Mouse (Mus musculus): Measurements from ENCODE around the gene Sppl2a.
"Not testable (repeated sequence)": the region's sequence is repeated elsewhere in the genome, so short reads cannot be mapped to it uniquely, and the experiment has no call there.

The Sppl2a gene

GRCm38 (mm10) chr2:126897511-126897910 is 35.5 kb downstream of the Sppl2a start:
- intact Hi-C loops (cut with DNase I): no loop called here

- intact Hi-C loops (cut with DNase I): no loop called here
These were observed 36.1 kb downstream of the Sppl2a start for GRCm38 (mm10) chr2:126896941-126897340.

- intact Hi-C loops (cut with DNase I): no loop called here
These were observed 38.8 kb downstream of the Sppl2a start for GRCm38 (mm10) chr2:126894245-126894644.

- intact Hi-C loops (cut with DNase I): no loop called here
These were observed 40.7 kb downstream of the Sppl2a start for GRCm38 (mm10) chr2:126892316-126892715.

- intact Hi-C loops (cut with DNase I): no loop called here
These were observed 41.3 kb downstream of the Sppl2a start for GRCm38 (mm10) chr2:126891743-126892142.

GRCm38 (mm10) chr2:126887141-126887540 is 45.9 kb downstream of the Sppl2a start:
- intact Hi-C loops (cut with DNase I): no loop called here

GRCm38 (mm10) chr2:126885871-126886270 is 47.2 kb downstream of the Sppl2a start:
- intact Hi-C loops (cut with DNase I): no loop called here

GRCm38 (mm10) chr2:126882711-126883110 is 50.3 kb downstream of the Sppl2a start:
- intact Hi-C loops (cut with DNase I): not testable (repeated sequence)

- intact Hi-C loops (cut with DNase I): no loop called here
These were observed 55.0 kb downstream of the Sppl2a start for GRCm38 (mm10) chr2:126877991-126878390.

GRCm38 (mm10) chr2:126875871-126876796 is 56.9 kb downstream of the Sppl2a start, which contains the start of gene Trpm7:
Gene Trpm7, minus strand, starts transcription at chr2:126876230.
- intact Hi-C loops (cut with DNase I): no loop called here

- intact Hi-C loops (cut with DNase I): no loop called here
These were observed 57.6 kb downstream of the Sppl2a start for GRCm38 (mm10) chr2:126875516-126875835.

- intact Hi-C loops (cut with DNase I): no loop called here
These were observed 58.1 kb downstream of the Sppl2a start for GRCm38 (mm10) chr2:126874809-126875515.

- intact Hi-C loops (cut with DNase I): no loop called here
These were observed 66.7 kb downstream of the Sppl2a start for GRCm38 (mm10) chr2:126866301-126866700.

- intact Hi-C loops (cut with DNase I): no loop called here
These were observed 67.4 kb downstream of the Sppl2a start for GRCm38 (mm10) chr2:126865501-126866199.

- intact Hi-C loops (cut with DNase I): no loop called here
These were observed 68.0 kb downstream of the Sppl2a start for GRCm38 (mm10) chr2:126865026-126865425.

GRCm38 (mm10) chr2:126844751-126845150 is 88.3 kb downstream of the Sppl2a start:
- intact Hi-C loops (cut with DNase I): no loop called here

Small RNA genes within 50 kb of the gene (microRNA-seq; reads per million reads assigned to microRNA genes)
- 1.2 to 1.3 reads per million in 2 experiments for gene Mir3473g

Data from adrenal gland (tissue).